Mouse (Mus musculus) heart, embryonic 16.5 days (tissue): ENCODE results near the gene Adssl1. TPM values are rescaled to one million over a fixed set of nuclear protein-coding genes. Genes with fewer than 3 reads are reported as not detected.

Source experiments
- ATAC-seq: fragments of 200-750 bp; cut with Nextera tagmentation; replicated peaks from 2 replicates; pipeline ENCODE4 v1.8.0; 2017; ENCODE audit warnings: moderate number of reproducible peaks; ENCODE audit not compliant: insufficient read depth, low FRiP score; ENCODE audit errors: extremely low read depth
- H3K27ac ChIP-seq: fragments of 300-500 bp; sonication (generic); 2 replicates; pipeline ENCODE4 v1.5.1; 2014; ENCODE audit warnings: mild to moderate bottlenecking, low read length, control low read depth, moderate library complexity
- H3K27me3 ChIP-seq: fragments of 300-500 bp; sonication (generic); 2 replicates; pipeline ENCODE4 v1.6.1; 2014; ENCODE audit warnings: low read length, mixed read lengths; ENCODE audit not compliant: control insufficient read depth, insufficient read depth
- H3K36me3 ChIP-seq: fragments of 300-500 bp; sonication (generic); 2 replicates; pipeline ENCODE4 v1.6.1; 2014; ENCODE audit not compliant: control insufficient read depth, insufficient read depth
- H3K4me1 ChIP-seq: fragments of 300-500 bp; sonication (generic); 2 replicates; pipeline ENCODE4 v1.6.1; 2014; ENCODE audit warnings: low read length, mixed read lengths; ENCODE audit not compliant: control insufficient read depth, insufficient read depth
- H3K4me2 ChIP-seq: fragments of 300-500 bp; sonication (generic); 2 replicates; pipeline ENCODE4 v1.6.1; 2014; ENCODE audit warnings: low read depth, mild to moderate bottlenecking, control low read depth, low read length
- H3K4me3 ChIP-seq: fragments of 300-500 bp; sonication (generic); 2 replicates; pipeline ENCODE4 v1.5.1; 2014; ENCODE audit warnings: mild to moderate bottlenecking, control low read depth, low read length
- H3K9ac ChIP-seq: fragments of 300-500 bp; sonication (generic); 2 replicates; pipeline ENCODE4 v1.6.1; 2014; ENCODE audit warnings: low read length, control low read depth
- H3K9me3 ChIP-seq: fragments of 300-500 bp; sonication (generic); replicated peaks from 2 replicates; pipeline ENCODE4 v1.6.1; 2016; ENCODE audit warnings: low read length; ENCODE audit not compliant: control insufficient read depth
- WGBS: fragments of 180-500 bp; shearing (Covaris S2); extraction: QIAGEN DNeasy Blood & Tissue Kit; methylation state at CpG from one replicate; pipeline ENCODE4 v1.1.7; 2014; 5-methylcytosine and 5-hydroxymethylcytosine counted together
- polyA plus RNA-seq: library from polyadenylated mRNA; unstranded; fragments of >200 nt; fragmentation: Nextera tagmentation; extraction: Ambion mirVana; gene quantifications from 2 replicates; pipeline ENCODE4 v1.2.1, GENCODE M21; 2015

The Adssl1 gene
- polyA plus RNA-seq, 1 experiment from 2014 or later = 118 TPM

DNA sequence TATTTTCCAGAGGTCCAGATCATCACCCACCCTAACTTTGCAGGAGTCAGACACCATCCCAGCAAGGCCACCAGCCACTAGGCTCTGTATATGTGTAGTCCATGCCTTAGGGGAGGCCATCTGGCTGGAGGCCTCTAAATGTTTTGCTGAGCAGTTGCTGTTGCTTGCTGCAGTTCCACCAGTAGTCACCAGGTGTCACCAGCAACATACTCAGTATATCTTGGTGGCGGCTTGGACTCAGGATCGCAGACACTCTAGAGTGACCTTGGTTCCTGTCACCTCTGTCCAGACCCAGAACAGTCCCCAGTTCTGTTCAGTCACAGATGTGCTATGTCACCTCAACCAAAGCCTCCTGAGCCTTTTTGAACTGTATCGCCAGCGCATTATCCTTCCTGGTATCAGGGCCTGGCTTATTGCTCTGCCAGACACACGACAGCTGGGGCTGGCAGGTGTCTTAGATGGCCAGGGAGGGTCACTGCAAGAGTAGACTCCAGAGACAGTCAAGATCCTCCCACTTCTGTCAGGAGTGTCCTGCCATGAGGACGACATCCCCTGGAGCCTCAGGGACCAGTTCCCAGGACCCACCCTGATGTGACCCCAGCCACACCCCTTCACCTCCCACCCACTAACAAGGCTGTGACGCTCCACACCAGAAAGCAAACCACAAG is 33.4 kb downstream of the Adssl1 start:
- Histone ChIP-seq H3K9me3 (no peaks in the 10 kb centered on the region), H3K4me2 (no peak overlapping the region), H3K27me3 (no peaks in the 10 kb centered on the region), H3K27ac (peak overlapping the region; percentile 91), H3K9ac (peak overlapping the region; percentile 46; the same call in 1 of the 2 replicates), H3K4me3 (no peak overlapping the region), H3K4me1 (peaks cover 20% of the 10 kb centered on the region), H3K36me3 (peaks cover 60% of the 10 kb centered on the region)
- ATAC-seq = peak; percentile 66
- WGBS = 31% methylated on average over 7 of the region's 7 CpGs

DNA sequence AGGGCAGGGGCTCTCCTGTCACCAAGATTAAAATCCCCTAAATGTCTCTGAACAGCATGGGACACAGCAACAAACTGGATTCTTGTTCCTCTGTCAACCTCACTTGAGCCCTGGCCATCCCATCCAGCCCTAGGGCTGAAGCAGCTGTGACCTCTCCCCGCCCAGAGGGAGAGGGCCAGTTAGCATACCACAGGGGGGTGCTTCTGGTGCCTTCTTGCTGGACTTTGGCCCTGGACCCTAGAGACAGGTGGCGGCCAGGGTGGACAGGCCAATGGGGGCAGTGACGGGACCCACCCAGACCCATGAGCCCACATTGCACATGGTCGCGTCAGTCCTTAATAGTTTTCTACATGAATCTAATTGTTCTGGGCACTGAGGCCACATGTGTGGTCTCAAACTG is 34.2 kb downstream of the Adssl1 start:
- 0 out of 2 replicates have a peak overlapping the region, but pooled peaks have one; percentile 35 for H3K9ac ChIP-seq
- H3K27me3 ChIP-seq = no peaks in the 10 kb centered on the region
- WGBS = 92% methylated on average over 5 of the region's 5 CpGs
- no peaks in the 10 kb centered on the region for H3K9me3 ChIP-seq
- no peak overlapping the region for H3K4me2 ChIP-seq
- H3K4me1 ChIP-seq = peaks cover 25% of the 10 kb centered on the region
- H3K27ac ChIP-seq = peak overlapping the region; percentile 91
- H3K4me3 ChIP-seq = no peak overlapping the region
- no peak for ATAC-seq
- peaks cover 62% of the 10 kb centered on the region for H3K36me3 ChIP-seq

DNA sequence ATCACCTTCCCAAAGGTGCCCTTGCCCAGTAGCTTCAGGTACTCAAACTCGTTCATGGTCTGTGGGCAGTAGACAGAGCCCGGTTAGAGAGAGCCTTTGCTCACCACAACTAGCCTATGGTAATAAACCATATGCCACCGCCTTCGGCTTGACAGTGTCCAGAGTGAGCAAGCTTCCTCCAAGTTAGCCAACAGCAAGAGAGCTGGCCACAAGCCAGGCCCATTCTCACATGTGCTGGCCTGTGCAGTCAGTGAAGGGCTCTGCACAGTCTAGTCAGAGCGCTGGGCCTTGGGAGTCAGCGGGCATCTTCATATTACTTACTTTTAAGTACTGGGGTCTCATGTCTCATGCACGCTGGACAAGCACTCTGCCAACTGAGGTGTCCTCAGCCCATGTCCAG is 38.8 kb downstream of the Adssl1 start:
- Histone ChIP-seq H3K27ac (peak overlapping the region; percentile 29; the same call in 1 of the 2 replicates), H3K9me3 (no peaks in the 10 kb centered on the region), H3K9ac (no peak overlapping the region), H3K36me3 (peaks cover 64% of the 10 kb centered on the region), H3K4me1 (peaks cover 54% of the 10 kb centered on the region), H3K4me2 (no peak overlapping the region), H3K27me3 (no peaks in the 10 kb centered on the region), H3K4me3 (no peak overlapping the region)
- whole genome bisulfite sequencing = 73% methylated on average over 7 of the region's 7 CpGs
- no peak for ATAC-seq

DNA sequence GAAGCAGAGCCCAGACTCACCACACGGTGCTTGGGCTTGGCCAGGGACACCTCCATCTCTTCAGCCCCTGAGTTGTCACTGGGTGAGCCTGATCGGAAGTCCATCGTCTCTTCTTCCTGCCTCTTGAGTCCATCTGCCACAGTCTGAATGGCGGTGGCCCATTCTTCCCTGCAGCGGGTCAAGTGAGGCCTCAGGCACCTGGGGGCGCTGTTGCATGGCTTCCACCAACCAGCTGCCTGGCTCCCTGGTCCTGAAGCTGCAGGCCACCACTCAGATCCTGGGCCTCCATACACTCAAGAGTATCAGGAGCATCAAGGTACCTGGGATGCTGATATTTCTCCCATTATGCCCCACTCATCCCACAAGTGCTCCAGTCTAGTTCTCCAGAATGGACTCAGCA is 39.3 kb downstream of the Adssl1 start:
- H3K4me3 ChIP-seq = no peak overlapping the region
- no peaks in the 10 kb centered on the region for H3K27me3 ChIP-seq
- peaks cover 54% of the 10 kb centered on the region for H3K4me1 ChIP-seq
- no peak overlapping the region for H3K9ac ChIP-seq
- WGBS = 84% methylated on average over 6 of the region's 6 CpGs
- H3K9me3 ChIP-seq = no peaks in the 10 kb centered on the region
- H3K27ac ChIP-seq = no peak overlapping the region
- peaks cover 60% of the 10 kb centered on the region for H3K36me3 ChIP-seq
- H3K4me2 ChIP-seq = no peak overlapping the region
- no peak for ATAC-seq

DNA sequence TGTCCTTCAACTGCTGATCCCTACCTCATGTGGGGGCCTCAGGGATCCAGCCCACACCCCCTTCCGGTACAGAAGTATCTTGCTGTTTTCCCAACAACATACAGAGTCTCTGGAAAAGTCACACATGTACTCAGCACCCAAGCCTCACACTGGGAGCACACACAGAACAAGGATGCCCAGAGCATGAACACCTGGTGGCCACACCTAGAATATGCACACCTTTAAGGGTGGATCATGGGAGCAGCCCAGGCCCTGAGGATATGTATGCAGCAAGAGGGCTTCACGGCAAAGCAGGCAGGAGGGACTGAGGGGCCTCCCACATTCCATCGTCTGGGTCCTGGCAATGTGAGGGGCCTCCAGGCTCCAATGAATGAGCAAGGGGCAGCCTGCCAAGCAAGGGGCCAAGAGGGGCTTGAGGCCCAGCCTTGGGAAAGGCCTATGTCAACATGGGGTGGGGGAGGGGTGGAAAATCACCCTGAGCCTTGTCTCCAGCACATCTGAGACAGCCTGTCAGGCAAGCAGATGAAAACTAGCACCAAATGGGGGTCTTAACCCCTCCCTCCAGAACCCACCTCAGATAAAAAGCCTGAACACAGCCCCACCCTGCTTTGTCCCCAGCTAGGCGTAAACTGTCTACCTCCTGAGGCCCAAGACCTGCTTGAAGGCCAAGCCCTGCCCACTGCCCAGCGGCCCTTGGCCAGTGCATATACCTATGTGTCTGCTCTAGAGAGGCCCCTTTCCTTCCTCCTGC is 40.9 kb downstream of the Adssl1 start:
- Histone ChIP-seq H3K4me2 (peak overlapping the region; percentile 45), H3K36me3 (peaks cover 48% of the 10 kb centered on the region)
- peak; percentile 82 for ATAC-seq

DNA sequence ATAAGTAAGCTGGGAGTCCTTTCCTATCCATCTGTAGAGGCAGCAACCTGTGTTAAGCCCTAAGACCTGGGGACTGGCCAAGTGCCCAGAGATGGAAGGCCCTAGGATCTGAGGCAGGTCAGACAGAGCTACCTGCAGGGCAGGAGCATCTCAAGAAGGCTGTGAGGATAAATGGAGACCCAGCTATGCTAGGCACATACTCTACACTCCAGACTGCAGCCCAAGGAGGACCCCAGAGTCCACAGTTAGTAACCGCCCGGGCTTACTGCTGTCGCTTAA is 41.4 kb downstream of the Adssl1 start:
- H3K4me1 ChIP-seq = peaks cover 66% of the 10 kb centered on the region
- H3K36me3 ChIP-seq = peaks cover 44% of the 10 kb centered on the region
- no peaks in the 10 kb centered on the region for H3K9me3 ChIP-seq
- 37% methylated on average over 3 of the region's 3 CpGs for WGBS
- no peaks in the 10 kb centered on the region for H3K27me3 ChIP-seq
- peak overlapping the region; percentile 93 for H3K27ac ChIP-seq
- ATAC-seq = no peak
- H3K4me2 ChIP-seq = peak overlapping the region; percentile 45
- H3K9ac ChIP-seq = peak overlapping the region; percentile 57
- no peak overlapping the region for H3K4me3 ChIP-seq

More for the DNA sequence above, 40.9 kb downstream of the Adssl1 start:
- H3K27ac ChIP-seq = peak overlapping the region; percentile 93
- no peaks in the 10 kb centered on the region for H3K9me3 ChIP-seq
- H3K4me1 ChIP-seq = peaks cover 61% of the 10 kb centered on the region
- peak overlapping the region; percentile 63 for H3K9ac ChIP-seq
- no peaks in the 10 kb centered on the region for H3K27me3 ChIP-seq
- no peak overlapping the region for H3K4me3 ChIP-seq
- WGBS = 24% methylated on average over 5 of the region's 5 CpGs

DNA sequence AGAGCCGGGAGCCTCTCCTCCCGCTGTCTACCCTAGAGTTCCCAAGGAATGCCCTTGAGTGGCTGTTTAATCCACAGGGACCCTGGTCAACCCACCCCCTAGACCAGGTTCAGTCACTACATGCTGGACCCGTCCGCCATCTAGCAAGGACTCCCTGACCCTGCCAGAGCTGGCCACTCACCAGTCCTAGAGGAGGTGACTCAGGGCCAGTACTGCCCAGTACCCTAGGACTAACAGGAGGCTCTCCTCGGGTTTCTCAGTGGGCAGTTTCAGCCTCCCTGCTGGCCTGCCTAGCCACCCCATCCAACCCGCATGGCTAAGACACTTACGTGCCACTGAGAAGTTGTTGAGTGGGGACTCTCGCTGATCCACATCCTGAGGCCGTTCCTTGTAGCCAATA is 42.0 kb downstream of the Adssl1 start:
- H3K27me3 ChIP-seq = no peaks in the 10 kb centered on the region
- peaks cover 72% of the 10 kb centered on the region for H3K4me1 ChIP-seq
- no peaks in the 10 kb centered on the region for H3K9me3 ChIP-seq
- 55% methylated on average over 9 of the region's 9 CpGs for WGBS
- peak overlapping the region; percentile 93 for H3K27ac ChIP-seq
- no peak for ATAC-seq
- H3K9ac ChIP-seq = peak overlapping the region; percentile 57
- H3K4me3 ChIP-seq = no peak overlapping the region
- H3K4me2 ChIP-seq = peak overlapping the region; percentile 45
- H3K36me3 ChIP-seq = peaks cover 38% of the 10 kb centered on the region

DNA sequence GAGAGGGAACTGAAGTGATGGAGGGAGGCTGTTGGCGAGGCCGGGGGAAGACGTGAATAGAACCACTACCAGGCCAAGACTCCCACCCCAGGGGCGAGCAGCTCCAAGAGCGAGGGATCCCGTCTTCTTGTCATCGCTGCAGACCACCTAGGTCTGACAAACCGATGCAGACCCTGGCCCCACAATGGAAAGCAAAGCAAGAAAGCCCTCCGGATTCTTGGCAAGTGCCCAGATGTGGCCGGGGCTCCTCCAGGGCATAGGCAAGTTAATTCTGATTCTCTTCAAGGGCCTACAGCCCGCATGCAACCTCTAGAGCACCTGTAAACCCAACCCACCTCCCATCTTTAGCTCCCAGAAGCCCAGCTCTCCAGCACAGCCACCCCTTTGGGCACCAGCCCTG is 43.5 kb downstream of the Adssl1 start:
- Histone ChIP-seq H3K4me1 (peaks cover 86% of the 10 kb centered on the region), H3K27me3 (no peaks in the 10 kb centered on the region), H3K4me2 (no peak overlapping the region), H3K4me3 (no peak overlapping the region), H3K9ac (peak overlapping the region; percentile 2; the same call in 1 of the 2 replicates), H3K36me3 (peaks cover 30% of the 10 kb centered on the region), H3K9me3 (no peaks in the 10 kb centered on the region), H3K27ac (peak overlapping the region; percentile 32)
- ATAC-seq = no peak
- WGBS = 74% methylated on average over 11 of the region's 11 CpGs

DNA sequence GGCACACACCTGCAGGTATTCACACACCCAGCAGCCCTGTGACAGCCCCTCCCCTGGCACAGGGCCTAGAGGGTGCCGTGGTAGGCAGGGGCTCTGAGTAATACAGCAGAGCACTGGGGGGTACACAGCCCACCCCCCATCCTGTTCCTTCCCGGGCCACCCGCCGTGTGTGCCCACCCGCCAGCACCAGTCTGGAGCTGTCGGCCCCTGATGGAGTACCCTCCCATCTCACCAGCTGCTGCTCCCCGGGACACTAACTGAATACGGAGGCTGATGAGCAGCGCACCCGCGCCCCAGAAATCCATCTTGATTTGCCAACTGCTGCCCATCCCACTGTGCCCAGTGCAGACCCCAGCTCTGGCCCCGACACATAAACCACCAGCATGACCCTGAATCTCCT is 43.9 kb downstream of the Adssl1 start:
- ATAC-seq = no peak
- H3K27me3 ChIP-seq = no peaks in the 10 kb centered on the region
- WGBS = 85% methylated on average over 12 of the region's 12 CpGs
- H3K4me2 ChIP-seq = no peak overlapping the region
- H3K9me3 ChIP-seq = no peaks in the 10 kb centered on the region
- peaks cover 30% of the 10 kb centered on the region for H3K36me3 ChIP-seq
- peak overlapping the region; percentile 42 for H3K9ac ChIP-seq
- H3K4me3 ChIP-seq = no peak overlapping the region
- peaks cover 88% of the 10 kb centered on the region for H3K4me1 ChIP-seq
- peak overlapping the region; percentile 32 for H3K27ac ChIP-seq
